In genomic region chr14:61415311-61415710, GRCm38 (mm10) we compare ENCODE assay signal across 12 mouse cellular contexts.
"Had no signal": no experiment of that assay in that cellular context is flagged by ENCODE, and none has a peak within 500 bp of the region (broad histone marks: within the 10 kb centered on the region; RNA-seq: fewer than 3 reads in every experiment).

No protein-coding gene starts in this region.

- ATAC-seq: midbrain, embryonic 16.5 days had no signal

- H3K27ac ChIP-seq: limb, embryonic 12.5 days; liver, embryonic 14.5 days; midbrain, embryonic 12.5 days; neural tube, embryonic 13.5 days had no signal

- H3K4me3 ChIP-seq: limb, embryonic 12.5 days; midbrain, embryonic 12.5 days; neural tube, embryonic 13.5 days had no signal

- DNase-seq: kidney, postnatal 25 days; liver; lung, adult 18-20 months; right cerebral cortex, postnatal 4 days; spleen, adult 18-20 months; thymus, adult 2 months; thymus, postnatal 25 days had no signal
